Mouse (Mus musculus) brown adipose tissue, adult 24 weeks (tissue): ENCODE data around the gene Ifnar2. TPM values are rescaled to one million over a fixed set of nuclear protein-coding genes. Genes with fewer than 3 reads are reported as not detected.

Experiments used
- H3K27ac ChIP-seq: fragments of 200-500 bp; replicated peaks from 2 replicates; pipeline ENCODE4 v1.5.1; 2012; ENCODE audit warnings: low read depth, mild to moderate bottlenecking, low read length
- H3K4me1 ChIP-seq: fragments of 200-500 bp; 2 replicates; pipeline ENCODE4 v1.6.1; 2012; ENCODE audit warnings: low read length, mixed read lengths; ENCODE audit not compliant: control insufficient read depth, insufficient read depth, insufficient read length
- H3K4me3 ChIP-seq: fragments of 200-500 bp; 2 replicates; pipeline ENCODE4 v1.5.1; 2012; ENCODE audit warnings: low read depth, mild to moderate bottlenecking, low read length, moderate library complexity; ENCODE audit not compliant: insufficient read depth
- polyA plus RNA-seq: library from polyadenylated mRNA; stranded (reverse); fragments of >200 nt; gene quantifications from 2 replicates; pipeline ENCODE4 v1.2.4, GENCODE M21; 2012; ENCODE audit not compliant: missing spikeins, insufficient read depth, insufficient read length

The Ifnar2 gene
- polyA plus RNA-seq, 1 experiment = 149 TPM

DNA sequence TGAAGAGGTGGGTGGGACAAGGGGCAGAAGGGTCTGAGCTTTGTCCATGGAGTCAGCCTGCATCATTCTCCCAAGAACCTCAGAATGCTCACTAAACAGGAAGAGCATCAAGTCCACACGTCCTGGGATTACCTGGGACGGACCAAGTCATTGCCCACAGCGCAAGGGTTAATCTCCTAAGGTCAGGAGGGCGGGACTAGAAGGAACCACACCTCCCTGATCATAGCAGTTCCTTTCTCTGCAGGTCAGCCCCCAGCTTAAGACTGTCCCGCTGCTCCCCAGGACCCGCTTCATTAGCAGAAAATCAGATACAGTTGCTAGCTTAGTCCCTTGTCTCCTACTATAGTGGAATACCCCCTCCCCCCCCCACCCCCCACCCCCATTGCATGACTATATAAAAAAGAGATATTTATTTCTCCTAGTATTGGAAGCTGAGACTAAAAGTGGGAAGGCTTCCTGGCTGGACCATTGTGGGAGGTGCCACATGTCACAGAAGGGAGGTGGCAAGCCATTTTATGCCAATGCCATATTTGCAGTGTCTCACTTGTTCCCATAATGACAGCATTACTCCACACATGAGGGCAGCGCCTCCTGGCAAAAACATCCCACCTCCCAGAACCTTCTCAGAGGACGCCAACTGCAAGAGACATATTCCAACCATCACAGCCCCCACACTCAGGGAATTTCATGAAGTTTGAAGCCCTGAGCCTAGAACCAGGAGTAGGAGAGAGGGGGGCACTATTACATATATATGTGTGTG is 23.2 kb downstream of the Ifnar2 start:
- H3K4me1 ChIP-seq = no peaks in the 10 kb centered on the region
- H3K27ac ChIP-seq = no peak overlapping the region
- no peak overlapping the region for H3K4me3 ChIP-seq

DNA sequence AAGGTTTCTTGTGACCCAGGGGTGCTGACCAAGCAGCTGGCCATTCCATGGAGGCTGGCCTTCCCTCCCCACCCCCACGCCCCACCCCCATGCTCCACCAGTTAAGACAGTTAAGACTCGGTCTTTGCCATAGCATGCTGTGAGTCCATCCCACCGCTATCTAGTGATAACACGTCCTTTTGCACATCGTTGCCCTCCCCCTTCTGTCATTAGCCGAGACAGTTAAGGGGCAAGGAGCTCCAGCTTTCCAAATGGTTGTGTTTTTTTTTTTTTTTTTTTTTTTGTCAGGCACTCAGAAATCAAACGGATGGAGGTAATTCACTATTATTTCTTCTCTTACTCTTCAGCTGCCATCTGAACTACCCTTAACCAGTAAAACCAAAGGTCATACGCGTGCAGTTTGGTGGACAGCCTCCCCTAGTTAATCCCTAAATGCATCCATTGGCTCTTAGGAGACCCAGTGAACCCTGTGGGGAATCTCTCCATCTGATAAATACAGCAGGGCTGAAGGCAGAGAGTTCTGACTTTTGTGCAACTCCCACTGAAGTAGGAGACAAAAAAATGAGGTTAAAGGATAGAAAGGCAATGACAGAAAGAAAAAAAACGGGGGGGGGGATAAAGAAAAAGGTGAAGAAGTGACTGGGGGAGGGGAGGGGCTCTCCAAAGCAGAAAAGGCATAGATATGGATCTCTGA is 24.4 kb downstream of the Ifnar2 start:
- Histone ChIP-seq H3K4me1 (no peaks in the 10 kb centered on the region), H3K27ac (no peak overlapping the region), H3K4me3 (no peak overlapping the region)

- Histone ChIP-seq H3K4me3 (no peak overlapping the region), H3K4me1 (no peaks in the 10 kb centered on the region), H3K27ac (peak overlapping the region; percentile 61)
Measured at GRCm38 (mm10) chr16:91398030-91398429, 25.4 kb downstream of the Ifnar2 start.

GRCm38 (mm10) chr16:91398944-91399343 is 26.4 kb downstream of the Ifnar2 start:
- Histone ChIP-seq H3K4me3 (no peak overlapping the region), H3K27ac (0 out of 2 replicates have a peak overlapping the region, but pooled peaks have one; percentile 47), H3K4me1 (no peaks in the 10 kb centered on the region)

- no peak overlapping the region for H3K4me3 ChIP-seq
- peaks cover 4% of the 10 kb centered on the region; the same call in 1 of the 2 replicates for H3K4me1 ChIP-seq
- no peak overlapping the region for H3K27ac ChIP-seq
Measured at GRCm38 (mm10) chr16:91401569-91402165, 29.1 kb downstream of the Ifnar2 start.

GRCm38 (mm10) chr16:91403784-91404183 is 31.2 kb downstream of the Ifnar2 start:
- H3K4me3 ChIP-seq = no peak overlapping the region
- no peak overlapping the region for H3K27ac ChIP-seq
- peaks cover 4% of the 10 kb centered on the region for H3K4me1 ChIP-seq

DNA sequence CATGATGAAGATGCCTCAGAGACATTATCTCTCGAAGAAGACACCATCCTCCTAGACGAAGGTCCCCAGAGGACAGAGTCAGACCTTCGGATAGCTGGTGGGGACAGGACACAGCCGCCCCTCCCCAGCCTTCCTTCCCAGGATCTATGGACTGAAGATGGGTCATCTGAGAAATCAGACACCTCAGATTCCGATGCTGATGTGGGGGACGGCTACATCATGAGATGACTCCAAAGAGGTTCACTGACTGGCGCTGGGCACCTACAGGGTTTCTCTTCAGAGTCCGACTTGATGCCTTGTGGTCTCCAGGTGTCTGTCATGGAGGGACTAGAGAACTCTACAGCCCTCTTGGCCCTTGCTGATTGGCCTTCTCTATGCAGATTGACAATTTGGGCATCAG is 31.6 kb downstream of the Ifnar2 start:
- no peak overlapping the region for H3K4me3 ChIP-seq
- peaks cover 4% of the 10 kb centered on the region for H3K4me1 ChIP-seq
- no peak overlapping the region for H3K27ac ChIP-seq

DNA sequence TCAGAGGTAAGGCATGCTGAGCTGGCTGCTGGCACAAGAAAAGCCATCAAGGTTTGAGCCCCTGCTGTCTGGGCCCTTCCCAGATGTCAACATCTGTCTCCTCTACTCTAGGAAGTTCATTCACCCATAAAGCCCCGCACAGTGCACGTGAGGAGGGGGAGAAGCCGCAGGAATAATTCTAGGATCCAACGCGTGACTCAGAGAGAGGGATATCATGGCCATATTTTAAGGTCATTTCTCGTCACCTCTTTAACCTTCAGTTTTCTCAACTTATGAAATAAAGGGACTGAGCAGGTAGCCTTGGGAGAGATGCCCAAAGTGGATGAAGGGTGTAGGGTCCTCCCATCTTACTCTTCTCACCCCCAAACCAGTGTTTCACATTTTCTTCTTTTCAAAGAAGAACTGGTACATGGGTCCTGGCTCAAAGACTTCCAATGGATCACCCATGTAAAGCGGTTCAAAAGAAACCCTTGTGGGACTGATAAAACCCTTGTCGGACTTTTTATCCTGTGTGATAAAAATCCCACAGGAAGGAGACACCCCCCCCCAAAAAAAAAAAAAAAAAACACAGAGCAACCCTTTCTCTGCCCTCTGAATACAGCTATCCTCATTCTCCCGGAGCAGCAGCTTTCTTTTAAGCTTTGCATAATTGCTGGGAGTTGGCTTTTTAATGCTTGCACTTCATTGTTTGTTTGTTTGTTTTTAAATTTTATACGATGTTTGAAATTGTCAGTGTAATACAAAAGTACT is 32.4 kb downstream of the Ifnar2 start:
- Histone ChIP-seq H3K4me3 (no peak overlapping the region), H3K27ac (no peak overlapping the region), H3K4me1 (peaks cover 4% of the 10 kb centered on the region)

DNA sequence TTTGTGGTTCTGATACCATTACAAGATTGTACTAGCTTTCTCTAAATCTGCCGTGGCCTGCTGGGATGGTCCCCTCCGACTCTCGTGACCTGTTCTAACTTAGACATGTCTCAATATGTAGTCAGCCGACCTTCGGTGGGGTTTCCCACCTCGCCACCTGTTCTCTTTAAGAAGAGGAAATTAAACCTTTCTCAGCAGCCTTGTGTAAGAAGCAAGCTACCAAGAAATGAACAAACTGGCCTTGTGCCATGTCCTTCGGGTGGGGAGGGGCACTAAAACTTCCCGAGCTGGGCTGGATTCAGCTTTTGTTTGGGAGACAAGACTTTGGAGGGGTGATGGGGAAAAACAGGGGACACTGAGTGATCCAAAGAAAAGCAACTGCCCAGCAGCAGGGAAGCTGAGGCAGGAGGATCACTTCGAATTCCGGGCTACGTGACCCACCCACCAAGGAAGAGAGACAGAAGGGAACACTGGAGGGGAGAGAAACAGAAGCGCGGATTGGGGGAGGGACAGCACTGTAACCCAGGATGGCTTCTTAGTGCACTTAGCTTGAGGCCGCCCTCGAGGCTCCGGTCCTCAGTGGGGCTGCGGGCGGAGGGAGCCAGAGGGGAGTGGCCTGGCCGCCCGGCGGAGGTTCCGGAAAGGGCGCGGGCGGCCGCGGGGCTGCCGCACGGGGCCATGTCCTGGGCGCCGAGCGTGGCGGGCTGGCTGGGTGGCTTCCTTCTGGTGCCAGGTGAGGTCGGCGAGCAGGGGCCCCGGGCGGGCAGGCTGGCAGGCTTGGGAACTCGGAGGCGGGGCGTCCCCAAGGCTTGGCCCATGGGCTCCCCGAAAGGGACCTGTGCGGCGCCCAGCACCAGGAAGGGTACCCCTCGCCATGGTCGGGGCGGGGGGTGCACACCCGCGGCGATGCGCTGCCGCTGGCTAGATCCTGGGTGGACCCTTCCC is 33.3 kb downstream of the Ifnar2 start, which contains the start of gene Il10rb:
Gene Il10rb, plus strand, starts transcription at position 525 of the 945 bp plus-strand sequence.
- Histone ChIP-seq H3K4me3 (peak within 1 kb of the TSS; percentile 77), H3K4me1 (peaks cover 6% of the 10 kb centered on the region), H3K27ac (peak within 1 kb of the TSS; percentile 94)

DNA sequence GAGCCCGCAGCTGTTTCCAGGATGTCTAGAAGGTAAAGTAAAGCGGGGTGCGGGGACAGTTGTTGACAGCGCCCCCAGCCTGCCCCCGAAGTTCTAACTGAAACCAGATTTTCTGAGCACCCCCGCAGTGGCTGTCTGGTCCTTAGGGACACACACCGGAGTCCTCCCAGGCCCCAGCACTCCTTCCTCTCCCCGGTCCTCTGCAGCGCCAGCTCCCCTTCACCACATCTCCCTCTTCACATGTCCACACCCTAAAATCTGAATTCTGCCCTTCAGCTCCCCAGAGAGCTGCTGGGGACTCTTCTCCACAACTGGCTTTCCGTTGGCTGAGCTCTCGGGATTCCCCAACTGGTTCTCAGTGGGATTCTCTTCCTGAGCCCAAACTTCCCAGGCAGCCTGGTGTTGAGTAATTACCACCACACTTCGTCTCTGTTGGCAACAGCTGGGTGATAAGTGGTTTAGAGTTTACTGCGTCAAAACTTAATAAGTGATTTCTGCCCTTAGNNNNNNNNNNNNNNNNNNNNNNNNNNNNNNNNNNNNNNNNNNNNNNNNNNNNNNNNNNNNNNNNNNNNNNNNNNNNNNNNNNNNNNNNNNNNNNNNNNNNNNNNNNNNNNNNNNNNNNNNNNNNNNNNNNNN is 34.1 kb downstream of the Ifnar2 start:
- H3K4me3 ChIP-seq = peak overlapping the region; percentile 77
- peaks cover 8% of the 10 kb centered on the region for H3K4me1 ChIP-seq
- H3K27ac ChIP-seq = peak overlapping the region; percentile 94

DNA sequence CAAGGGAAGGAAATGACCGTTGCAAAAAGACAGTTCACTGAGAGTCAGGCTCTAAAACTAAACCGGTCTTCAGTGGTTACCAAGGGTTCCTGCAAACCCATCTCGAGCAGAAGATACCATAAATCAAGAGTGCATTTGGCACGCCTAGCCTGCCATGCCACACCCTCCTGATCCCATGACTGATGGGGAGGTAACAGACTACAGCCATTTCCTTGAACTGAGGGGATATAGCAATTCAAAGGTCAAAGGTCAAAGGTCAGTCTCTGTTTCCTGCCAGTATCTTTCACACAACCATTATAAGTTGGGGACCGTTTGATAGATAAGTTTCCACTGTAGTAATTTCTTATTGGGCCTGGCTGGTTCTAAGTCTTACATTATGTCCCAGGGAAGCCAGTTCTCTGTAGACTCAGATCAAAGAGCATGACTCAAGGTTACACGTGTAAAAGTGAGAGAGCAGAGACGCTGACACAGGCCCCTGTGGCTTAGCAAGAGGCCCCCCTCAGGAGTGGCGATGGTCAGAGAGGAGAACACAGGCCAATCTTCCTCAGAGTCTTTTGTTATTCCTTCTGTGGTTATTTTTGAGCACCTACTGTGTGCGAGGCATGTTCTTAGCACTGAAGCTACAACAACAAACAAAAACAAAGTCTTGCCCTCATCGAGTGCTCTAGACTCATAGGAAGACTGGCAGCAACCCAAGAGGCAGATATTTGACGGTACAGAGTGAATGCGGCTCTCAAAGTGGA is 40.7 kb downstream of the Ifnar2 start:
- Histone ChIP-seq H3K4me1 (peaks cover 7% of the 10 kb centered on the region), H3K27ac (peak overlapping the region; percentile 33), H3K4me3 (no peak overlapping the region)

DNA sequence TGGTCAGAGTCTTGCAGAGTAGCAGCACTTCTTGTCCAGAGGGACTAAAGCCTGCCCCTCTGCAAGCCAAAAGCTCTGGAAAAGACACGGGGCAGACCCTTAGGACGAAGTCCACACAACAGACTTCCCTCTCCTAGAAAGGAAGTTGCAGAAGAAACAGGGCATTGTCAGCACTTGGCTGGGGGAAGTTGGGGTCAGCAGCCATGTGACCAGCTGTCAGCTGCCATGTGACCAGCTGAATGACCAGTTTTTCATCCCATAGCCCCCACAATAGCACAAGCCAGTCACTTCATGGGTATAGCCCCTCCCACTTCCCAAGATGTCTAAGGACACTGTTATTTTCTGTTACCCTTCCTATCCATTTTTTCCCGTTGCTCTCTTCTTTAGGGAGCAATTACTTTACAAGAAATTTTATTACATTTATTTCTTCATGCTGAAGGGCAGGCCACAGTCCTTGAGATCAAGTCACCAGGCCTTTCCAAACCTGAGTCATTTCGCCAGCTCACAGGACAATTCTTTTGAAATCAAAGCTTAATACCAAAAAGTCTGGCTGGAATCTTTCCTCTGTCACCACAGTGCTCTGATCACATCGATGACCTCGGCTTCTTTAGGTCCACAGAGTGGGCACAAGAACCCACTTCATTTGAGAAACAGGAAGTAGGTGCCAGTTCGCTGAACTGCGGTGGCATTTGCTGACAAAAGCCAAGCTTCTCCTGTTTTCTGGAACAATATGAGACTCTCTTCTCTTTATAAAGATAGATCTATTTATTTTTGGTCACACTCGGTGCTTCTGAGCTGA is 43.0 kb downstream of the Ifnar2 start:
- peak overlapping the region; percentile 64; the same call in 1 of the 2 replicates for H3K27ac ChIP-seq
- H3K4me3 ChIP-seq = no peak overlapping the region
- H3K4me1 ChIP-seq = peaks cover 7% of the 10 kb centered on the region; the same call in 1 of the 2 replicates
